Mouse (Mus musculus) olfactory bulb, adult 2 months (tissue): ENCODE results near the gene Prim2.

ENCODE experiments used
- CTCF ChIP-seq: fragments of 200-500 bp; IDR thresholded peaks from 2 replicates; pipeline ENCODE4 v1.5.1; 2012; ENCODE audit warnings: low read depth, mild to moderate bottlenecking, low read length, moderate library complexity; ENCODE audit not compliant: insufficient read depth
- POLR2A ChIP-seq: fragments of 200-500 bp; IDR thresholded peaks from 2 replicates; pipeline ENCODE4 v1.6.1; 2012; ENCODE audit warnings: mild to moderate bottlenecking, low read depth, low read length, moderate library complexity; ENCODE audit not compliant: insufficient read depth

DNA sequence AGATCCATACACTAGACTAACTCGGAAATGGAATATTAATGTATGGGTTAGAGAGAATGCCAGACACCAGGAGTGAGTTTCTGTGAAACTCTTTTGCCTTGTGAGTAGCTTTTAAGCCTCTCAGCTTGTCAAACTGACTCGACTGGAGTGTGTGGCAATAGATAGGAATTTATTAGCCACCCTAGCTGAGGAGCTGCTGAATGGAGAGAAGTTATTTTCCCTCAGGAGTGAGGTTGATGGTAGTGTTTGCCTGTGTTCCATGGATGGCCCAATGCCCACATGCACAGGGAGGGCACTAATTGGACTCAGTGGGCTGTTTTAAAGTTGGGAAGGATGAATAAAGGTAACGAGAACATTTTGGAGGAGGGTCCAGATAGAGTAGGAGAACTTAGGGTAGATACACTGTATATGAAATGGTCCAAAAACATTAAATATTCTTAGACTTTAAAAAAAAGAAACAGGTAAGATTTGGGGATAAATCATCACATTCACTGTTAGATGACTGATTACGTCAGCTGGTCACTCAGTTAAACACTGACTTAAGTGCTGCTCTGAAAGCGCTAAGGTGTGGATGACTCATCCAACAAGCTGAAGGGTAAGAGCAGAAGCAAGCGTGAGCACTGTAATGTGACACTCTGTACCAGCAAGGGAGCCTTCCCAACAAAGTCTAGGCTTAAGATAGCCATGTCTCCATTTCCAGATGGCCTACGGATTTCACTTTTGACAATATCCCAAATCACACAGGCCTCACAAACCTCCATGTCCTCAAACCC lies 85.6 kb downstream of the Prim2 start:
- no peak for TF ChIP-seq CTCF
- no peak for TF ChIP-seq POLR2A
